Mouse (Mus musculus) T-helper 17 cell (primary cell): ENCODE measurements around the gene Cdkl3.

ENCODE experiments used
- in situ Hi-C, 2 experiments: fragments of 300-600 bp; cut with MboI, MseI; formaldehyde crosslinking; loops; 1 replicate in 1 of 2; 2 replicates in 1 of 2; pipeline ENCODE4 v1.15.1; 2025; ENCODE audit warnings: high pct_unique_total_duplicates in 2 of 2

Gene Cdkl3

DNA sequence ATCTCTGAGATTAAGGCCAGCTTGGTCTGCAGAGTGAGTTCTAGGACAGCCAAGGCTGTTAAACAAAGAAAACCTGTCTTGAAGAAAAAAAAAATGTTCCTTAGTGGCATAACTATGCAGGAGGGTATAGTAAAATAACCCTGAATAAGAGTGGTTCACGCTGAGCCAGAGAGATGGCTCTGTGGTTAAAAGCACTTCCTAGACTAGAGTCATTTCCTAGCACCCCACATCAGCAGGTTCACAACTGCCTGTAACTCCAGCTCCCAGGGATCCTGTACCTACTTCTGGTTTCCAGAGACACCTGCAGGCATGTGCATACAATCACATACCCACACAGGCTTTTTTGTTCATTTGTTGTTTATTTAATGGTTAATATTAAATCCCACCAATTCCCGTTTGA, 1.6 kb downstream of the Cdkl3 start:
- in situ Hi-C loops: loop anchor here in 1 of 2 experiments (10.0 kb wide), 1 partner anchor 1571 kb away; the partner anchor contains the start of gene Rufy1

- in situ Hi-C loops: no loop called here
Measured at GRCm38 (mm10) chr11:52011011-52011410, 7.0 kb downstream of the Cdkl3 start.

GRCm38 (mm10) chr11:52011541-52011940, 7.5 kb downstream of the Cdkl3 start:
- in situ Hi-C loops: no loop called here

- in situ Hi-C loops: no loop called here
Measured at GRCm38 (mm10) chr11:52018217-52018616, 14.2 kb downstream of the Cdkl3 start.

DNA sequence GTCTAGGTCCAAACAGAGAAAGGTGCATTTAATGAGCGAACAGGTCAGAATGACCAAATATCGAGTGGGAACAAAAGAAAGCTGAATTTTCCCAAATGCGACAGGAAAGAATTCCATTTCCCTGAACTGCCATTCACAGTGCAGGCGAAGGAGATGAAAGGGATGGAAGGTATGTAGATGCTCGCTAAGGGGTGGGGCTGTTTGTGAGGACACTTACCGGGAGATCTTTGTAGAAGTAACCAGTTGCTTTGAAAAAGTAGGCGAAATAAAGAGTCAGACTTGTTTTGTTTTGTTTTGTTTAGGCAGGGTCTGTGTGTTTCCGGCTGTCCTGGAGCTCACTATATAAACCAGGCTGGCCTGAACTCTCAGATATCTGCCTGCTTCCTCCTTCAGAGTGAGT, 28.3 kb downstream of the Cdkl3 start:
- in situ Hi-C loops: no loop called here

- in situ Hi-C loops: no loop called here
Measured at GRCm38 (mm10) chr11:52033953-52034352, 29.9 kb downstream of the Cdkl3 start.

GRCm38 (mm10) chr11:52035905-52036304, 31.9 kb downstream of the Cdkl3 start:
- in situ Hi-C loops: no loop called here

DNA sequence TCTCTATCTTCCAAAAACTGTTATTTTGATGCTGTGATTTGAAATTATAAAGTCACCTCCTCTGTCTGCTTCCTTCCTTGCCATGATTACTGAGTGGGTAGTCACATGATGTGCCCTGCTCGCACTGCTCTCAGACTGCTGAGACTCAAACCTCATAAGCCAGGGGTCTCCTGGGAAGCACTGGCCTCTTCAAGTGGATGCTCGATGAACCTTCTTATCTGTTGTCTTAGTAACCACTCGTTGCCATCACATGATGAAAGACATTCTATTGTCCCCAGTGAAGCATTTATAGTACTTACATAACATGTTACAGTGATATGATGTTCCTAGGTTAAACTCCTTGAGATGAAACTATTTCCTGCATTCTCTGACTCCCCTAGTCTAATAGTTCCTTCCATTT, 33.6 kb downstream of the Cdkl3 start:
- in situ Hi-C loops: no loop called here

GRCm38 (mm10) chr11:52043224-52043623, 39.2 kb downstream of the Cdkl3 start:
- in situ Hi-C loops: no loop called here

- in situ Hi-C loops: no loop called here
Measured at GRCm38 (mm10) chr11:52044156-52044555, 40.1 kb downstream of the Cdkl3 start.

- in situ Hi-C loops: no loop called here
Measured at GRCm38 (mm10) chr11:52046446-52047165, 42.6 kb downstream of the Cdkl3 start.

GRCm38 (mm10) chr11:52053371-52053770, 49.4 kb downstream of the Cdkl3 start:
- in situ Hi-C loops: loop anchor here in 1 of 2 experiments (25.0 kb wide), 1 partner anchor 159 kb away; the partner anchor contains the start of gene Olfr1371

- in situ Hi-C loops: loop anchor here in 1 of 2 experiments (25.0 kb wide), 1 partner anchor 158 kb away; the partner anchor contains the start of gene Olfr1371
Measured at GRCm38 (mm10) chr11:52054728-52055127, 50.7 kb downstream of the Cdkl3 start.

DNA sequence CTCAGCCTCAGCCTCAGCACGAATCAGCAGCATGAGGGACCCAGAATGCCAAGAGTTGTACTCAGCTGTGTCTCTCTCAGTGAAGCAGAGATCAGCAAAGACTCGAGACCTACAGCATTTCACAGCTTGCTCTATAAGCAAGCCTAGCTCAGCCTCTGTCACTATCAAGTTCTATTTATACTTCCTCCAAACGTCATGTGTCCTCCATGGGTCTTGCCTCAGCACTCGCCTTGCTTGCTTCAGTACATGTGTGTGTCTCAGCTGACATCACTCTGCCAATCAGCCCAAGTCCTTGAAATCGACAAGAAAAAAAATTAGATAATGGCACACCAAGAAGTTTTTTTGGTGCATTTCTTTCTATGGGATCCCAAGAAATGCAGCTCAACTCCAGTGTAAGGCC, 52.2 kb downstream of the Cdkl3 start:
- in situ Hi-C loops: loop anchor here in 1 of 2 experiments (25.0 kb wide), 1 partner anchor 156 kb away; the partner anchor contains the start of gene Olfr1371

GRCm38 (mm10) chr11:52059001-52059400, 55.0 kb downstream of the Cdkl3 start:
- in situ Hi-C loops: loop anchor here in 1 of 2 experiments (25.0 kb wide), 1 partner anchor 153 kb away; the partner anchor contains the start of gene Olfr1371

DNA sequence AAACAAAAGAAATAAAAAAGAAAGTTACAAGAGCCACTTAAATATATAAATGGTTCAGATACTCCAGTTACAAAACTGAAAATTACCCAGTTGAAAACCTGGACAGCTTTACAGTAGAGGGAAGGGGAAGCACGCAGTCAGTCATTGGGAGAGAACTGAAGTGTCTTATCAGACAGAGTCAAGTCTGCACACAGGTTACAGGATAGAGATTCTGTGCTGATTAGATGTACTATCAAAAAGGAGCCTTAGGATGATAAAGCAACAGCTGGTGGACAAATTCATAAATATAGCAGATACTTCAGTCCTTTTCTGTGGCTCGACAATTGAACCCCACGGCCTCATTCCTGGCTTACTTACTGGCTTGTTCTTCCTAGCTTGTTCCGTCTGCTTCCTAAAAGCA, 56.3 kb downstream of the Cdkl3 start:
- in situ Hi-C loops: loop anchor here in 1 of 2 experiments (25.0 kb wide), 1 partner anchor 152 kb away; the partner anchor contains the start of gene Olfr1371

GRCm38 (mm10) chr11:52062406-52062805, 58.4 kb downstream of the Cdkl3 start:
- in situ Hi-C loops: loop anchor here in 1 of 2 experiments (25.0 kb wide), 1 partner anchor 150 kb away; the partner anchor contains the start of gene Olfr1371

DNA sequence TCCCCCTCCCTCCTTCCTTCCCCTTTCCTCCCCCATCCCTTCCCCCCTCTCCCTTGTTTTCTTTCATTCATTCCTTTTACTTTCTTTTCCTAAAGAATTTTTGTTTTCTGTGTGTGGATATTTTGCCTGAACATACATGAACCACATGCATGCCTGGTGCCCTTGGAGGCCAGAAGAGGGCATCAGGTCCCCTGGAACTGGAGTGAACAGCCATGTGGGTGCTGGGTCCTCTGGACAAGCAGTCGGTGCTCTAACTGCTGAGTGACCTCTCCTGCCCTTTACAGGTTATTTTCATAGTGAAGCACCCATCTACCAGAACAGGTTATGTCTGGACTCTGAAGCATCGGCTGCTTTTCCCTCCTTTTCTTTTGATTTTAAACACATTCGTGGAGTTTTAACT, 60.4 kb downstream of the Cdkl3 start:
- in situ Hi-C loops: loop anchor here in 1 of 2 experiments (25.0 kb wide), 1 partner anchor 148 kb away; the partner anchor contains the start of gene Olfr1371

DNA sequence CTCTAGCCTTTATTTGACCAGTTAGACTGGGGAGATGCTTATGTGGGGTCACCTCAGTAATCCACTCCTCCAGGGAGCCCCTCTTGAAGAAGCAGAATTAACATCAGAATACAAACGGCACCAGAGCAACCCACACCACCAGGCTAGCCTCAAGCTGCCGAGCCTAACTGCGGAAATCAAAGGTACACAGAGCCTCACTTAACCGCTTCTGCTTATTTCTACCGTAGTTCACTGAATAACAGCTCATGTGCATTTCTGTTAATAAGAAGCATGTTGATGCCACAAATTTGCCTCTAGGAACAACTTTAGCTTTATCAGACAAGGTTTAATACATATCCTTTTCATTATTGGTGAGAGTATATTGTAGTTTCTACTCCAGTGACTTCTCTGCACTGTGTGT, 61.8 kb downstream of the Cdkl3 start:
- in situ Hi-C loops: loop anchor here in 1 of 2 experiments (25.0 kb wide), 1 partner anchor 146 kb away; the partner anchor contains the start of gene Olfr1371

DNA sequence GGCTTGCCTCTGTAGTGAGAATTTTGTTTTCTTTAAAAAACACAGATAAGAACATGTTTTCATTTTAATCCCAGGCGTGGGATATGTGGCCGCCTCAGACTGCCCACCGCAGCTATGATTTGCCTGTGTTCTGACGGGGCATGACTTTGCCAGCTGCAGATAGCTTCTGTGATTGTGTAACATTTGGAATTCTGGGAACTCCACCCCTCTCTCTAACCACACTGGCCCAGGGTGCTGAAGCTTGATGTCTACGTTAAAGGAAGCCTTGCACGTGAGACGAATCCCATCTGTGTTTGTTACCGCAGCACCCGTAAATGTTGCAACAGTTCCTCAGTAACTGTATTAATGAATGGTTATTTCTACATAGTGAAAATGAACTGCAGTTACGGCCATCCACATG, 67.7 kb downstream of the Cdkl3 start:
- in situ Hi-C loops: loop anchor here in 1 of 2 experiments (25.0 kb wide), 1 partner anchor 141 kb away; the partner anchor contains the start of gene Olfr1371

GRCm38 (mm10) chr11:52073528-52074170, 69.6 kb downstream of the Cdkl3 start:
- in situ Hi-C loops: loop anchor here in 1 of 2 experiments (25.0 kb wide), 1 partner anchor 139 kb away; the partner anchor contains the start of gene Olfr1371
